Comparison of ENCODE assay signal across 8 mouse cellular contexts in the genomic region with DNA sequence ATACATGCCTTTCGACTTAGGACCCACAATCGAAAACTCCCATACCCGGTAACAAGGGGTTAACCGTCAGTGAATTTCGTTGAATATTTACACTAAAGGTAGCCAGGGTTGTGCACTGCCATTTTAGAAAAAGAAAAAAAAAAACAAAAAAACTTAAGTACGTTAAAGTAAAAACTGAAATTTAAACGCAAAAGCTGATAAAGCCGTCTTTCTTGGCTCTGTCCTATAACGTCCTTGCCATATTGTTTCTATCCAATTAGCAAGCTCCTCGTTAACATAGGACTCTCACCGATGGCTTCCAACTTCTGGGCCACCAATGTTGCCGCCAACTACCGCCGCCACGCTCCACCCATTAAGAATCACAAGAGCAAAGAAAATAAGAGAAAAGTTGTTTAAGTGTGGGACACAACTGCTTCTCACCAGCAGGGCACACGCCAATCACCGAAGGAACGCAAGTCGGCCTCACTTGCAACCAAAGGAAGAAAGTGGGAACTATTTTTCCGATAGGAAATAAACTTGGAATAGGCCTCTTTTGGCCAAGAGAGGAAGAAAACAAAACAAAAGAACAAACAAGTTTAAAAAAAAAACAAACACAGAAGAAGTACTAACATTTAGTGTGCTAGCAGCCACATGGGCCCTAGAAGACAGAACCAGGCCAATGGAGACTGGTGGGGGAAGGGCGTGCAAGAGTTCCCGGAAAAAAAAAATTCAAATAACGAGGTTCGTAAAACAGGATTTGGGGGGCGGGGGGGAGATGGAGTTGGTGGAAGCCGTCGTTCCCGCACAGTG. TPM values are rescaled to one million over a fixed set of nuclear protein-coding genes. Genes with fewer than 3 reads are reported as not detected.
DNase-seq lines count a peak whose midpoint lies in the region; ATAC-seq and TF ChIP-seq lines count a peak whose summit lies in the region.

No protein-coding gene starts in this region.

- H3K9me3 ChIP-seq in ES-Bruce4 (replicated peaks; ENCODE audit: control insufficient read depth, insufficient read depth, low read length, poor library complexity, severe bottlenecking), result no peaks in the 10 kb centered on the region
- no peaks in the 10 kb centered on the region for H3K9me3 ChIP-seq in heart, embryonic 14.5 days (ENCODE audit: control insufficient read depth, low read length)
- H3K9me3 ChIP-seq in kidney, postnatal 0 days (replicated peaks; ENCODE audit: low read length), result no peaks in the 10 kb centered on the region

- no peak for TF ChIP-seq EP300 in ES-Bruce4 (IDR thresholded peaks at IDR 0.05; ENCODE audit: insufficient read depth, low read depth, low read length)

- TF ChIP-seq CTCF in ES-Bruce4 (IDR thresholded peaks at IDR 0.05; ENCODE audit: low read depth, low read length), result no peak
- TF ChIP-seq CTCF in kidney, postnatal 0 days (IDR thresholded peaks at IDR 0.05; ENCODE audit: low read depth), result peak; percentile 46; the same call in 1 of the 2 replicates

- H3K27ac ChIP-seq in ES-Bruce4 (ENCODE audit: insufficient read depth, low read length), result peak overlapping the region; percentile 93
- peak overlapping the region; percentile 96 to 97 for H3K27ac ChIP-seq in heart, embryonic 14.5 days (replicated peaks in 1 of 2; ENCODE audit: control insufficient read depth in 1 of 2, insufficient read depth in 1 of 2, low read depth in 2 of 2, low read length in 2 of 2)
- H3K27ac ChIP-seq in kidney, postnatal 0 days, result peak overlapping the region; percentile 97

- WGBS in heart, embryonic 14.5 days, result under 1% methylated on average over 28 of the region's 28 CpGs
- WGBS in kidney, postnatal 0 days, result under 1% methylated on average over 28 of the region's 28 CpGs

- peak overlapping the region; percentile 99 for H3K4me3 ChIP-seq in ES-Bruce4 (ENCODE audit: low read depth, low read length)
- peak overlapping the region; percentile 69 to 79 for H3K4me3 ChIP-seq in heart, embryonic 14.5 days (ENCODE audit: control insufficient read depth in 1 of 2, insufficient read depth in 1 of 2, low read depth in 1 of 2, low read length in 2 of 2)
- peak overlapping the region; percentile 56 for H3K4me3 ChIP-seq in kidney, postnatal 0 days (replicated peaks; ENCODE audit: low read depth, low read length)

- peak overlapping the region; percentile 94 for H3K9ac ChIP-seq in ES-Bruce4 (ENCODE audit: low read depth, poor library complexity, severe bottlenecking)
- H3K9ac ChIP-seq in heart, embryonic 14.5 days (ENCODE audit: low read length), result peak overlapping the region; percentile 86
- H3K9ac ChIP-seq in kidney, postnatal 0 days (ENCODE audit: low read depth, low read length), result peak overlapping the region; percentile 81

- peaks cover 16% of the 10 kb centered on the region for H3K36me3 ChIP-seq in ES-Bruce4 (ENCODE audit: control insufficient read depth, insufficient read depth, low read length, poor library complexity, severe bottlenecking)
- peaks cover 9% of the 10 kb centered on the region; the same call in 1 of the 2 replicates for H3K36me3 ChIP-seq in heart, embryonic 14.5 days (ENCODE audit: control insufficient read depth, insufficient read depth, low read length)
- H3K36me3 ChIP-seq in kidney, postnatal 0 days (ENCODE audit: insufficient read depth, low read length), result no peaks in the 10 kb centered on the region

- no peaks in the 10 kb centered on the region for H3K27me3 ChIP-seq in ES-Bruce4 (ENCODE audit: control insufficient read depth, insufficient read depth, low read length, poor library complexity, severe bottlenecking)
- H3K27me3 ChIP-seq in heart, embryonic 14.5 days (ENCODE audit: control insufficient read depth, insufficient read depth, low read length), result no peaks in the 10 kb centered on the region
- no peaks in the 10 kb centered on the region for H3K27me3 ChIP-seq in kidney, postnatal 0 days (ENCODE audit: insufficient read depth, low read length)

- peak overlapping the region; percentile 84 for H3K4me2 ChIP-seq in heart, embryonic 14.5 days (ENCODE audit: low read length)
- peak overlapping the region; percentile 60 for H3K4me2 ChIP-seq in kidney, postnatal 0 days (ENCODE audit: low read length)

- no peak for ATAC-seq in heart, embryonic 14.5 days (ENCODE audit: insufficient number of reproducible peaks, insufficient read depth, low FRiP score, low read depth)
- no peak for ATAC-seq in kidney, postnatal 0 days (replicated peaks; ENCODE audit: low FRiP score, low read depth)

- DNase-seq in 416B (ENCODE audit: low read depth), result peak; percentile 89
- DNase-seq in embryo, embryonic 10.5 days (ENCODE audit: low spot score), result peak; percentile 65
- peak; percentile 85 for DNase-seq in kidney, postnatal 0 days (ENCODE audit: low spot score)
- peak; percentile 36 for DNase-seq in lung, postnatal 14 days
- peak; percentile 63 for DNase-seq in retina, postnatal 1 day
- DNase-seq in ovary, postnatal 14 days (ENCODE audit: low spot score), result no peak

- TF ChIP-seq POLR2A in ES-Bruce4 (IDR thresholded peaks at IDR 0.05; ENCODE audit: insufficient read depth, low read length), result no peak

- peaks cover 3% of the 10 kb centered on the region for H3K4me1 ChIP-seq in ES-Bruce4 (ENCODE audit: control insufficient read depth, insufficient read depth, low read length)
- peaks cover 12 to 49% of the 10 kb centered on the region in 2 experiments for H3K4me1 ChIP-seq in heart, embryonic 14.5 days (ENCODE audit: control insufficient read depth in 2 of 2, insufficient read depth in 2 of 2, low read length in 2 of 2)
- peaks cover 24% of the 10 kb centered on the region for H3K4me1 ChIP-seq in kidney, postnatal 0 days (replicated peaks; ENCODE audit: insufficient read depth, low read length)

RNA-seq across cellular contexts. Expression of a gene that starts 0.9 kb away (rescaled TPM):
- 456 and 495 TPM in 2 replicates for polyA plus RNA-seq in ES-Bruce4 (2011; ENCODE audit: insufficient read depth, insufficient read length, low read depth, missing spikeins)
- 132 and 148 TPM in 2 replicates for polyA plus RNA-seq in heart, embryonic 14.5 days (2014; fragmentation: Nextera tagmentation; extraction: Ambion mirVana)
- 136 and 156 TPM in 2 replicates for polyA plus RNA-seq in kidney, postnatal 0 days (2015; fragmentation: Nextera tagmentation; extraction: Ambion mirVana)

RNA-seq across cellular contexts. Expression of a gene that starts 38.4 kb away (rescaled TPM):
- polyA plus RNA-seq in ES-Bruce4 (2011; ENCODE audit: insufficient read depth, insufficient read length, low read depth, missing spikeins), result 5.5 and 6.0 TPM in 2 replicates
- polyA plus RNA-seq in heart, embryonic 14.5 days (2014; fragmentation: Nextera tagmentation; extraction: Ambion mirVana), result 2.5 and 2.7 TPM in 2 replicates
- polyA plus RNA-seq in kidney, postnatal 0 days (2015; fragmentation: Nextera tagmentation; extraction: Ambion mirVana), result 9.2 and 9.7 TPM in 2 replicates

RNA-seq across cellular contexts. Expression of a gene that starts 54.2 kb away (rescaled TPM):
- polyA plus RNA-seq in ES-Bruce4 (2011; ENCODE audit: insufficient read depth, insufficient read length, low read depth, missing spikeins), result 13.6 and 15.9 TPM in 2 replicates
- polyA plus RNA-seq in heart, embryonic 14.5 days (2014; fragmentation: Nextera tagmentation; extraction: Ambion mirVana), result 31.8 and 33.9 TPM in 2 replicates
- polyA plus RNA-seq in kidney, postnatal 0 days (2015; fragmentation: Nextera tagmentation; extraction: Ambion mirVana), result 130 and 149 TPM in 2 replicates

RNA-seq across cellular contexts. Expression of a gene that starts 54.4 kb away (rescaled TPM):
- polyA plus RNA-seq in ES-Bruce4 (2011; ENCODE audit: insufficient read depth, insufficient read length, low read depth, missing spikeins), result 29.0 and 31.9 TPM in 2 replicates
- polyA plus RNA-seq in heart, embryonic 14.5 days (2014; fragmentation: Nextera tagmentation; extraction: Ambion mirVana), result 41.8 and 46.8 TPM in 2 replicates
- 22.4 and 27.3 TPM in 2 replicates for polyA plus RNA-seq in kidney, postnatal 0 days (2015; fragmentation: Nextera tagmentation; extraction: Ambion mirVana)
